Mouse (Mus musculus) ES-E14 (cell line): ENCODE data around the gene D8Ertd738e. TPM values are rescaled to one million over a fixed set of nuclear protein-coding genes. Genes with fewer than 3 reads are reported as not detected.
A peak's percentile ranks its signal among the peaks of the same experiment; 100 is the strongest.

Experiments
- DNase-seq: peaks from one replicate; pipeline ENCODE4 v3.0.0-alpha.2; 2013; ENCODE audit warnings: low read depth, low spot score
- H3K27ac ChIP-seq: 2 replicates; pipeline ENCODE4 v1.5.1; 2012; ENCODE audit warnings: low read depth, mild to moderate bottlenecking, low read length, moderate library complexity, mixed read lengths; ENCODE audit not compliant: poor library complexity, insufficient read depth, severe bottlenecking
- H3K36me3 ChIP-seq: 2 replicates; pipeline ENCODE4 v1.6.1; 2012; ENCODE audit warnings: mild to moderate bottlenecking, low read length, moderate library complexity, mixed read lengths; ENCODE audit not compliant: control insufficient read depth, poor library complexity, insufficient read depth, severe bottlenecking
- H3K4me1 ChIP-seq, 2 experiments: fragments of 150-350 bp in 1 of 2; sonication (generic) in 1 of 2; 2 replicates each; pipeline ENCODE4 v1.6.1; 2012; ENCODE audit warnings: low read length in 2 of 2, mild to moderate bottlenecking in 1 of 2, mixed read lengths in 1 of 2; ENCODE audit not compliant: control insufficient read depth in 2 of 2, insufficient read depth in 2 of 2, poor library complexity in 1 of 2
- H3K4me3 ChIP-seq, 2 experiments: fragments of 150-350 bp in 1 of 2; sonication (generic) in 1 of 2; 2 replicates each; pipeline ENCODE4 v1.5.1; 2012; ENCODE audit warnings: low read length in 2 of 2, low read depth in 1 of 2, mild to moderate bottlenecking in 1 of 2, mixed read lengths in 1 of 2; ENCODE audit not compliant: insufficient read depth in 1 of 2, poor library complexity in 1 of 2, severe bottlenecking in 1 of 2
- H3K9ac ChIP-seq: 2 replicates; pipeline ENCODE4 v1.6.1; 2012; ENCODE audit warnings: low read depth, mild to moderate bottlenecking, low read length, mixed read lengths; ENCODE audit not compliant: poor library complexity, insufficient read depth, severe bottlenecking
- H3K9me3 ChIP-seq: fragments of 150-350 bp; sonication (generic); 2 replicates; pipeline ENCODE4 v1.6.1; 2012; ENCODE audit warnings: low read depth, mild to moderate bottlenecking, low read length; ENCODE audit not compliant: control insufficient read depth, insufficient read depth
- CHD2 ChIP-seq: IDR thresholded peaks from 2 replicates; pipeline ENCODE4 v1.6.1; 2014; ENCODE audit warnings: mild to moderate bottlenecking, low read depth, low read length, inconsistent platforms
- HCFC1 ChIP-seq: IDR thresholded peaks from 2 replicates; pipeline ENCODE4 v1.6.1; 2012; ENCODE audit warnings: low read length, inconsistent platforms, borderline replicate concordance; ENCODE audit not compliant: insufficient read depth
- MAFK ChIP-seq: IDR thresholded peaks from 2 replicates; pipeline ENCODE4 v1.6.1; 2014; ENCODE audit warnings: mild to moderate bottlenecking, low read depth, low read length, inconsistent platforms; ENCODE audit not compliant: insufficient read depth
- ZC3H11A ChIP-seq: IDR thresholded peaks from 2 replicates; pipeline ENCODE4 v1.6.1; 2012; ENCODE audit warnings: low read depth, mild to moderate bottlenecking, inconsistent platforms, low read length, borderline replicate concordance
- ZNF384 ChIP-seq: IDR thresholded peaks from 2 replicates; pipeline ENCODE4 v1.6.1; 2012; ENCODE audit warnings: low read depth, low read length, inconsistent platforms
- in situ Hi-C, 2 experiments: fragments of 600-800 bp; cut with MboI; formaldehyde crosslinking; loops; one replicate each; pipeline ENCODE4 v1.15.1; 2025; ENCODE audit warnings: low sequenced_read_pairs in 2 of 2, inconsistent platforms in 1 of 2; ENCODE audit not compliant: unreplicated experiment in 2 of 2
- total RNA-seq: library from RNA; depleted of rRNA; stranded (reverse); fragments of 300-350 nt; gene quantifications from 2 replicates; pipeline ENCODE4 v1.2.3, GENCODE M21; 2012

The D8Ertd738e gene
- total RNA-seq, 1 experiment, result 181 TPM

GRCm38 (mm10) chr8:84241167-84241566, 8.4 kb downstream of the D8Ertd738e start:
- Histone ChIP-seq H3K27ac (no peak overlapping the region), H3K9ac (no peak overlapping the region), H3K4me3 (no peak overlapping the region), H3K9me3 (no peaks in the 10 kb centered on the region), H3K4me1 (peaks cover 6 to 8% of the 10 kb centered on the region in 2 experiments), H3K36me3 (peaks cover 12% of the 10 kb centered on the region)
- no peak for TF ChIP-seq ZNF384
- in situ Hi-C loops, result no loop called here
- no peak for DNase-seq

GRCm38 (mm10) chr8:84237542-84238229, 11.8 kb downstream of the D8Ertd738e start:
- in situ Hi-C loops, result no loop called here
- peak overlapping the region; percentile 66 for H3K27ac ChIP-seq
- DNase-seq, result no peak

DNA sequence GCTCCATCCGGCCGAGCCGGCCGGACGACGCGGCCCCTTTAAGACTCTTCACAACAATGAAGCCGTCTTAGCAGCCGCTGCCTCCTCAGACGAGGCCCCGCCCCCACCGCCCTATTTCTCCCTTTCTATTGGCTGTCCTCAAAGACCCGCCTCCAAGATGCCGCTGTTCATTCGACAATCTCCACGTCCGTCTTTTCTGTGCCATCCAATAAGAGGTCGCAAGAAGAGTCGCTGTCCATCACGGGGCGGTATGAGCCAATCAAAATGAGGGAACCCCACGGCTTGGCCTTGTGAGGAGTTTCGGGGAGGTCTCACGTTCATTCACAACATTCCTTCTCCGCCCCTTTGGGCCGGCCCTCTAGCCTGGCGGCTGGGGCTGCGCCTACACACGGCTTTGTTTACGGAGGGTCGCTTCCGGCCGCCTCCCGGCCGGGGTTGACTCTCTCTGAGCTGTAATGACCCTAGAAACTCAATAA, 12.5 kb downstream of the D8Ertd738e start, which contains the start of gene Zswim4:
Gene Zswim4, minus strand, starts transcription at position 58 of the 476 bp plus-strand sequence.
- no peaks in the 10 kb centered on the region for H3K9me3 ChIP-seq
- peak; percentile 99 for DNase-seq
- 0 out of 2 replicates have a peak, but pooled peaks cover 2% of the 10 kb centered on the region for H3K36me3 ChIP-seq
- H3K9ac ChIP-seq, result peak within 1 kb of the TSS; percentile 90
- peak within 1 kb of the TSS; percentile 87 to 88 for H3K4me3 ChIP-seq
- H3K4me1 ChIP-seq, result peaks cover 6 to 10% of the 10 kb centered on the region in 2 experiments
- TF ChIP-seq HCFC1 (no peak), ZNF384 (no peak), MAFK (no peak), ZC3H11A (no peak), CHD2 (peak; percentile 98)
- peak within 1 kb of the TSS; percentile 66 for H3K27ac ChIP-seq
- in situ Hi-C loops, result no loop called here

More at GRCm38 (mm10) chr8:84237542-84238229, 11.8 kb downstream of the D8Ertd738e start:
- Histone ChIP-seq H3K9me3 (no peaks in the 10 kb centered on the region), H3K9ac (peak overlapping the region; percentile 65; the same call in 1 of the 2 replicates), H3K4me1 (peaks cover 6 to 10% of the 10 kb centered on the region in 2 experiments), H3K36me3 (0 out of 2 replicates have a peak, but pooled peaks cover 2% of the 10 kb centered on the region), H3K4me3 (peak overlapping the region; percentile 57 to 72)
- TF ChIP-seq ZC3H11A, result no peak
- no peak for TF ChIP-seq CHD2
- TF ChIP-seq ZNF384, result no peak

- Histone ChIP-seq H3K4me1 (peaks cover 6 to 10% of the 10 kb centered on the region in 2 experiments), H3K9me3 (no peaks in the 10 kb centered on the region), H3K9ac (peak overlapping the region; percentile 90), H3K36me3 (peaks cover 2% of the 10 kb centered on the region; the same call in 1 of the 2 replicates), H3K4me3 (peak overlapping the region; percentile 87 to 88), H3K27ac (no peak overlapping the region)
- TF ChIP-seq HCFC1 (no peak), ZNF384 (no peak), MAFK (no peak), ZC3H11A (no peak), CHD2 (no peak)
- in situ Hi-C loops, result no loop called here
- no peak for DNase-seq
Observed at GRCm38 (mm10) chr8:84236410-84236997, 13.0 kb downstream of the D8Ertd738e start.
